Mouse (Mus musculus): ENCODE results near the gene Eif2ak4.

- TF ChIP-seq POLR2A (IDR thresholded peaks at IDR 0.05; ENCODE audit: borderline replicate concordance, extremely low read depth, low read depth, low read length) (no peak), CTCF (IDR thresholded peaks at IDR 0.05; ENCODE audit: insufficient read depth, low read length) (no peak)
Measured at GRCm38 (mm10) chr2:118451056-118451455, 62.6 kb downstream of the Eif2ak4 start.
